Mouse (Mus musculus): ENCODE data around the gene Gtf2e1. TPM values are rescaled to one million over a fixed set of nuclear protein-coding genes. Genes with fewer than 3 reads are reported as not detected.

The Gtf2e1 gene
- total RNA-seq (2021) = 1 to 10 TPM; 6.4 to 6.5 TPM

GRCm38 (mm10) chr16:37539611-37540580, at the start of gene Gtf2e1, which contains the start of gene Rabl3:
Gtf2e1 (minus strand) TSS chr16:37539789.
Rabl3 (plus strand) TSS chr16:37539885.
- peak; percentile 97 for DNase-seq (ENCODE audit: low spot score)
- intact Hi-C loops (cut with DNase I) = loop anchor here (5.0 to 10.0 kb wide), 2 partner anchors 112 to 275 kb away; partner anchors contain the start of gene Ndufb4

- intact Hi-C loops (cut with DNase I) = no loop called here
- no peak for DNase-seq (ENCODE audit: low spot score)
Observed at GRCm38 (mm10) chr16:37585129-37585563, 45.6 kb upstream of the Gtf2e1 start.

- no peak for DNase-seq (ENCODE audit: low spot score)
- intact Hi-C loops (cut with DNase I) = no loop called here
Observed at GRCm38 (mm10) chr16:37584218-37585035, 44.8 kb upstream of the Gtf2e1 start.

GRCm38 (mm10) chr16:37583801-37584200, 44.2 kb upstream of the Gtf2e1 start:
- intact Hi-C loops (cut with DNase I) = no loop called here
- DNase-seq (ENCODE audit: low spot score) = no peak

- DNase-seq (ENCODE audit: low spot score) = no peak
- intact Hi-C loops (cut with DNase I) = no loop called here
Observed at GRCm38 (mm10) chr16:37583306-37583705, 43.7 kb upstream of the Gtf2e1 start.

- no peak for DNase-seq (ENCODE audit: low spot score)
- intact Hi-C loops (cut with DNase I) = no loop called here
Observed at GRCm38 (mm10) chr16:37581901-37582300, 42.3 kb upstream of the Gtf2e1 start.

GRCm38 (mm10) chr16:37580651-37581050, 41.1 kb upstream of the Gtf2e1 start:
- intact Hi-C loops (cut with DNase I) = no loop called here
- no peak for DNase-seq (ENCODE audit: low spot score)

GRCm38 (mm10) chr16:37579994-37580393, 40.4 kb upstream of the Gtf2e1 start, which contains the start of gene Hgd:
Hgd (plus strand) TSS chr16:37580153.
- intact Hi-C loops (cut with DNase I) = no loop called here
- no peak for DNase-seq (ENCODE audit: low spot score)

- intact Hi-C loops (cut with DNase I) = no loop called here
- DNase-seq (ENCODE audit: low spot score) = no peak
Observed at GRCm38 (mm10) chr16:37579591-37579990, 40.0 kb upstream of the Gtf2e1 start.

- DNase-seq (ENCODE audit: low spot score) = no peak
- intact Hi-C loops (cut with DNase I) = no loop called here
Observed at GRCm38 (mm10) chr16:37575325-37575724, 35.7 kb upstream of the Gtf2e1 start.

GRCm38 (mm10) chr16:37573061-37573460, 33.5 kb upstream of the Gtf2e1 start:
- intact Hi-C loops (cut with DNase I) = no loop called here
- no peak for DNase-seq (ENCODE audit: low spot score)

- no peak for DNase-seq (ENCODE audit: low spot score)
- intact Hi-C loops (cut with DNase I) = no loop called here
Observed at GRCm38 (mm10) chr16:37572117-37572754, 32.6 kb upstream of the Gtf2e1 start.

GRCm38 (mm10) chr16:37571554-37571953, 32.0 kb upstream of the Gtf2e1 start:
- intact Hi-C loops (cut with DNase I) = no loop called here
- no peak for DNase-seq (ENCODE audit: low spot score)

- intact Hi-C loops (cut with DNase I) = no loop called here
- DNase-seq (ENCODE audit: low spot score) = no peak
Observed at GRCm38 (mm10) chr16:37567113-37568050, 27.8 kb upstream of the Gtf2e1 start.

- DNase-seq (ENCODE audit: low spot score) = no peak
- intact Hi-C loops (cut with DNase I) = no loop called here
Observed at GRCm38 (mm10) chr16:37566107-37566506, 26.5 kb upstream of the Gtf2e1 start.

GRCm38 (mm10) chr16:37565117-37565516, 25.5 kb upstream of the Gtf2e1 start:
- DNase-seq (ENCODE audit: low spot score) = no peak

GRCm38 (mm10) chr16:37562961-37563360, 23.4 kb upstream of the Gtf2e1 start:
- DNase-seq (ENCODE audit: low spot score) = no peak
- intact Hi-C loops (cut with DNase I) = no loop called here

More at GRCm38 (mm10) chr16:37565117-37565516, 25.5 kb upstream of the Gtf2e1 start:
- intact Hi-C loops (cut with DNase I) = no loop called here

GRCm38 (mm10) chr16:37562414-37562813, 22.8 kb upstream of the Gtf2e1 start:
- intact Hi-C loops (cut with DNase I) = no loop called here
- no peak for DNase-seq (ENCODE audit: low spot score)

GRCm38 (mm10) chr16:37552824-37553223, 13.2 kb upstream of the Gtf2e1 start:
- no peak for DNase-seq (ENCODE audit: low spot score)
- intact Hi-C loops (cut with DNase I) = no loop called here
